Mouse (Mus musculus): ENCODE measurements around the gene Ttc9c.
"Not testable (repeated sequence)": the region's sequence is repeated elsewhere in the genome, so short reads cannot be mapped to it uniquely, and the experiment has no call there.

Ttc9c gene

GRCm38 (mm10) chr19:8818801-8819595 is at the start of gene Ttc9c:
Ttc9c (minus strand) TSS chr19:8819333.
- DNase-seq (ENCODE audit: low spot score): peak; percentile 88

GRCm38 (mm10) chr19:8864265-8864664 is 45.1 kb upstream of the Ttc9c start:
- DNase-seq (ENCODE audit: low spot score): no peak

DNA sequence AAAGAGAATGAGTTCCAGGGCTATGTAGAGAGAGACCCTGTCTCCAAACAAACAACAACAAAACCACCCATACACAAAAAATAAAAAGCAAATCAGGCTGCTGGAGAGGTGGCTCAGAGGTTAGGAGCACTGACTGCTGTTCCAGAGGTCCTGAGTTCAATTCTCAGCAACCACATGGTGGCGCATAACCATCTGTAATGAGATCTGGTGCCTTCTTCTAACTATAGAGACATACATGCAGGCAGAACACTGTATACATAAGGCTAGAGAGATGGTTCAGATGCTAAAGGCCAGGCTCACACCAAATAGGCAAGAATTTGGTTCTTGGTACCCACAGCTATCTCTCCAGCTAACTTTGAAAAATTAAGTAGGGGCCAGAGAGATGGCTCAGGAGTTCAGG is 39.9 kb upstream of the Ttc9c start:
- peak; percentile 50 for DNase-seq (ENCODE audit: low spot score)

DNA sequence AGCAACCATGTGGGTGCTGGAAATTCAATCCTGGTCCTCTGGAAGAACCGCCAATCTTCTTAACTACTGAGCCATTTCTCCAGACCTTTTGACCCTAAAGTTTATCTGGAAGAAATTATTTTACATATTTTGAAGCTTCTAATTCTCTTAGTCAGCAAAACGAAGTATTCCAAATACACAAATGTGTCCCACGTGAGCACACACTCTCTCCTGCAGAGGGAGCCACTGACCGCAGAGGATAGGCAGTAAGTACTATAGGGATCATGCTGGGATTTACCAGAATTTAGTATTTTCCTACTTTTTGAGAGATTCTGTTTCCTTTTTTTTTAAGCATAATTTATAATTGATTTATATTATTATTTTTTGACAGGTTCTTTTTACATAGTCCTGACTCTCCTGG is 38.6 kb upstream of the Ttc9c start:
- DNase-seq (ENCODE audit: low spot score): peak; percentile 21

DNA sequence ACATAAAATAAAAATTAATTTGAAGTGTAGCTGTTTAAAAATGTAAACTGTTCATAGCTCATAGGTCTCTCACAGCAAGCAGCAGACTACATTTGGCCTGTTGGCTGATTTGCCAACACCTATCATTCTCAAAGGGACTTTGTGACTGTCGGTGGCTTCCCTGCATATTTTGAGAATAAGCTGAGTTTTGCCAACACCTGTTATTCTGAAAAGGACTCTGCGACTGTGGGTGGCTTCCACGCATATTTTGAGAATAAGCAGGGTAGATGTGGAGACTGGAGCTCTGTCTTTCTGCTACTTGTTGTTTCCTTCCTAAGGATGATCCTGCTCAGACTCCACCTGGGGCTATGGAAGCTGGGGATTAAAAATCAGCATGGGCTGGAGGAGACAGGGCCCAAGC is 34.0 kb upstream of the Ttc9c start:
- no peak for DNase-seq (ENCODE audit: low spot score)

- no peak for DNase-seq (ENCODE audit: low spot score)
Observed at GRCm38 (mm10) chr19:8852236-8852928, 33.2 kb upstream of the Ttc9c start.

DNA sequence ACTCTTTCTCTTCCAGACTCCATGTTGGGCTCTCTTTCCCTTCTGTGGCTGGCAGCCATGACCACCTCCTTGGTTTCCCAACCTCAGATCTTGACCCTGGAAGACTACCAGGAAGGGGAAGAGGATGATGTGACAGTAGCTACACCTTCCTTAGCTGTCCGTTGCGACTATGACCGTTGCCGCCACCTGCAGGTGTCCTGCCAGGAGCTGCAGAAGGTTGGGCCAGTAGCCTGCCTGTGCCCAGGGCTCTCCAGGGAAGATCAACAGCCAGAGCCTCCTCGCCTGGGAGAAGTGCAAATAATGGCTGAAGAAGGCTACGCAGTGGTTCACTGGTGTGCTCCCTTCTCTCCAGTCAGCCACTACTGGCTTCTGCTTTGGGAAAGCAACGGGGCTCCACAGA is 32.5 kb upstream of the Ttc9c start:
- DNase-seq (ENCODE audit: low spot score): no peak

- DNase-seq (ENCODE audit: low spot score): no peak
Observed at GRCm38 (mm10) chr19:8850402-8850901, 31.3 kb upstream of the Ttc9c start, which contains the start of gene Lrrn4cl. Lrrn4cl (plus strand) TSS chr19:8850768.

- no peak for DNase-seq (ENCODE audit: low spot score)
Observed at GRCm38 (mm10) chr19:8848356-8848755, 29.2 kb upstream of the Ttc9c start.

GRCm38 (mm10) chr19:8844371-8845129 is 25.4 kb upstream of the Ttc9c start:
- peak; percentile 80 for DNase-seq (ENCODE audit: low spot score)

- DNase-seq (ENCODE audit: low spot score): no peak
Observed at GRCm38 (mm10) chr19:8842961-8843360, 23.8 kb upstream of the Ttc9c start.

GRCm38 (mm10) chr19:8841012-8841411 is 21.9 kb upstream of the Ttc9c start:
- DNase-seq (ENCODE audit: low spot score): no peak

DNA sequence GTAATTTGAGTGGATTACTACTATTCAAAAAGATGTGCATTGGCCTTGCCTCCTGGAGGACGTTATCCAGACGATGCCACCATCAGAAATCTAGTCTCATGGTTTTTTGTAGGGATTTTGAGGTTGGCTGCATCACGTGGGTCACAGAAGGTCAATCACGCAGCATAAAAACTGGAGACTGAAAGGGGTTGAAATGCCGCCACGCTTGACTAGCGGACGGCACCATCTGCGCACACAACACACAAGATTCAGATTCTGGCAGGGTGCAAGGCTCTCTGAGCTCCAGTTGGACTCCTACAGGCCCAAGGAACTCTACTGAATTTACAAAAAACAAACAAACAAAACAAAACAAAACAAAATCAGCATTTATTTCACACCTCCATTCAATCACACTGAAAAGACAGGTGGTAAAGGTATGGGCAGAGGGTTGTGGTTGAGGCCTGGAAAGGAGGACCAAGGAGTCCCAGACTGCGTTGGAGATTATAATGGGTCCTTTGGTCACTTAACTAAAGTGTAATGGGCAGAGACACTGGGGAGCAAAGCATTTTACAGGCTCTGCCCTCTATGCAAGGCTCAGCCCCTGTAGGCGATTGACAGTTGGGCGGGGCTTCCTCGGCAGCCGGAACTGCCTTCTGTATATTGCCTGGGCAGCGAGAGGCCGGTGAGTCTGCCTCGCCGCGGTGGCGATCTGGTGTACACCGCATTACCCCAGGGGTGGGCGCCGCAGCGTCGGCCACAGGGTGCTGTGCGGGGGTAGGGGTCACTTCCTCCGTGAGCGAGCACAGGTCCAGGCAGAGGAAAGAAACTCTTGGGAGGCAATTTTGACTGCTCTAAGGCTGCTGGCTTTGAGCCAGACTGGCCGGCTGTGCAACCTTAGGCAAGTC is 21.0 kb upstream of the Ttc9c start:
- DNase-seq (ENCODE audit: low spot score): peak; percentile 40

GRCm38 (mm10) chr19:8839103-8839907 is 20.2 kb upstream of the Ttc9c start, which contains the start of gene Gng3:
Gng3 (minus strand) TSS chr19:8839194.
- DNase-seq (ENCODE audit: low spot score): no peak

DNA sequence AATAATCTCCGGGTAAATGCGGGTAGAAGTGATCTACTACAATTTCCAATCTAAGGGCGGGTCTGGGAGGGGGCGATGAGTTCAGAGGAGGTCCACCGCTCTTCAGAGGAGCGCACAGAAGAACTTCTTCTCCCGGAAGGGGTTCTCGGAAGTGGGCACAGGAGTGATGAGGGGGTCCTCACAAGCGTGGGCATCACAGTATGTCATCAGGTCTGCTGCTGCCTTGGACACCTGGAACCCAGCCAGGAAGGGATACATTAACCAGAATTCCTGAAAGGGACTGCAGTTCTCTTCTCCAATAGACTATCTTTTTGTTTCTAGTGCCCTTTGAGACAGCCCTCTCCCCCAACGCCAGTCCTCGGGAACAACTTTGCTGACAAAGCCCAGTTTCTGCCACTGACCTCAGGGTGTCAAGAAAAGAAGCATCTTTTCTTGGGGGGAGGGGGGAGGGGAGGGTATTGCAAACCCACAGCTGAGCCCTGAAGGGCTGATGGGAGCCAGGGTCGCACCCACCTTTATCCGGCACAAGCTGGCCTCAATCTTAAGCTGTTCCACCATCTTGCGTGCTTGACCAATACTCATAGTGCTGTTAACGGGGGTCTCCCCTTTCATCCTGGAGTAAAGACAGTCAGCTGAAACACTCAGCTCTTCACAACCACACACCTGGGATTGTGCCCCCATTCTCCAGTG is 19.1 kb upstream of the Ttc9c start:
- no peak for DNase-seq (ENCODE audit: low spot score)

- peak; percentile 82 for DNase-seq (ENCODE audit: low spot score)
Observed at GRCm38 (mm10) chr19:8837251-8837791, 18.2 kb upstream of the Ttc9c start, which contains the start of gene Bscl2. Bscl2 (plus strand) TSS chr19:8837467.

- DNase-seq (ENCODE audit: low spot score): not testable (repeated sequence)
Observed at GRCm38 (mm10) chr19:8836327-8836726, 17.2 kb upstream of the Ttc9c start.

GRCm38 (mm10) chr19:8832971-8833370 is 13.8 kb upstream of the Ttc9c start:
- DNase-seq (ENCODE audit: low spot score): no peak

GRCm38 (mm10) chr19:8831262-8831661 is 12.1 kb upstream of the Ttc9c start:
- DNase-seq (ENCODE audit: low spot score): no peak

Measured in T-cell, adult 2 months (primary cell).